Mouse (Mus musculus) small intestine, adult 2 months (tissue): ENCODE data around the gene Tmem263.

ENCODE experiments used
- CTCF ChIP-seq: fragments of 200-500 bp; IDR thresholded peaks from 2 replicates; pipeline ENCODE4 v1.5.1; 2012; ENCODE audit warnings: low read depth, mild to moderate bottlenecking, control low read depth, inconsistent platforms, low read length, moderate library complexity, mixed read lengths; ENCODE audit not compliant: insufficient replicate concordance, insufficient read length; ENCODE audit errors: extremely low read depth
- POLR2A ChIP-seq: fragments of 200-500 bp; IDR thresholded peaks from 2 replicates; pipeline ENCODE4 v1.6.1; 2012; ENCODE audit warnings: low read depth, mild to moderate bottlenecking, control low read depth, inconsistent platforms, low read length, moderate library complexity

- peak; percentile 31; the same call in 1 of the 2 replicates for TF ChIP-seq POLR2A
- TF ChIP-seq CTCF: 0 out of 2 replicates have a peak, but pooled peaks have one; percentile 17
Measured at GRCm38 (mm10) chr10:85102247-85103084, at the start of gene Tmem263, which contains the start of gene Fhl4.
